Mouse (Mus musculus) neural tube, embryonic 14.5 days (tissue): Measurements from ENCODE around the gene Ubash3b. TPM values are rescaled to one million over a fixed set of nuclear protein-coding genes. Genes with fewer than 3 reads are reported as not detected.
A peak's percentile ranks its signal among the peaks of the same experiment; 100 is the strongest.

ENCODE experiments used
- ATAC-seq: fragments of 200-750 bp; cut with Nextera tagmentation; 2 replicates; pipeline ENCODE4 v1.8.0; 2017; ENCODE audit warnings: low read depth, mild to moderate bottlenecking, moderate TSS enrichment, moderate library complexity
- H3K27ac ChIP-seq: fragments of 300-500 bp; sonication (generic); 2 replicates; pipeline ENCODE4 v1.5.1; 2014; ENCODE audit warnings: low read depth, mild to moderate bottlenecking, control low read depth, low read length, moderate library complexity, mixed read lengths
- H3K27me3 ChIP-seq: fragments of 300-500 bp; sonication (generic); 2 replicates; pipeline ENCODE4 v1.6.1; 2014; ENCODE audit warnings: low read length; ENCODE audit not compliant: control insufficient read depth, insufficient read depth
- H3K36me3 ChIP-seq: fragments of 300-500 bp; sonication (generic); 2 replicates; pipeline ENCODE4 v1.6.1; 2014; ENCODE audit warnings: low read length, mixed read lengths; ENCODE audit not compliant: control insufficient read depth, insufficient read depth
- H3K4me1 ChIP-seq: fragments of 300-500 bp; sonication (generic); 2 replicates; pipeline ENCODE4 v1.6.1; 2014; ENCODE audit warnings: low read length; ENCODE audit not compliant: control insufficient read depth, insufficient read depth
- H3K4me2 ChIP-seq: fragments of 300-500 bp; sonication (generic); 2 replicates; pipeline ENCODE4 v1.6.1; 2014; ENCODE audit warnings: mild to moderate bottlenecking, low read depth, low read length, control low read depth
- H3K4me3 ChIP-seq: fragments of 300-500 bp; sonication (generic); 2 replicates; pipeline ENCODE4 v1.5.1; 2014; ENCODE audit warnings: low read depth, low read length, control low read depth, mixed read lengths
- H3K9ac ChIP-seq: fragments of 300-500 bp; sonication (generic); replicated peaks from 2 replicates; pipeline ENCODE4 v1.6.1; 2014; ENCODE audit warnings: low read depth, mild to moderate bottlenecking, control low read depth, low read length, mixed read lengths
- H3K9me3 ChIP-seq: fragments of 300-500 bp; sonication (generic); 2 replicates; pipeline ENCODE4 v1.6.1; 2016; ENCODE audit warnings: low read length; ENCODE audit not compliant: control insufficient read depth
- WGBS: fragments of 180-500 bp; shearing (Covaris S2); extraction: QIAGEN DNeasy Blood & Tissue Kit; methylation state at CpG from one replicate; pipeline ENCODE4 v1.1.7; 2014; 5-methylcytosine and 5-hydroxymethylcytosine counted together
- polyA plus RNA-seq: library from polyadenylated mRNA; unstranded; fragments of >200 nt; fragmentation: Nextera tagmentation; extraction: Ambion mirVana; gene quantifications from 2 replicates; pipeline ENCODE4 v1.2.1, GENCODE M21; 2014

Gene Ubash3b
- polyA plus RNA-seq, 1 experiment from 2014 or later: 26.1 TPM

- no peak overlapping the region for H3K4me2 ChIP-seq
- 71% methylated on average over 6 of the region's 6 CpGs for WGBS
- H3K27ac ChIP-seq: no peak overlapping the region
- H3K9ac ChIP-seq: no peak overlapping the region
- ATAC-seq: no peak
- no peaks in the 10 kb centered on the region; the same call in 1 of the 2 replicates for H3K4me1 ChIP-seq
- no peaks in the 10 kb centered on the region for H3K36me3 ChIP-seq
- no peak overlapping the region for H3K4me3 ChIP-seq
- H3K27me3 ChIP-seq: no peaks in the 10 kb centered on the region
- no peaks in the 10 kb centered on the region for H3K9me3 ChIP-seq
Measured at GRCm38 (mm10) chr9:41029827-41030226, 131.7 kb downstream of the Ubash3b start.

- no peaks in the 10 kb centered on the region for H3K9me3 ChIP-seq
- no peak overlapping the region for H3K9ac ChIP-seq
- H3K36me3 ChIP-seq: no peaks in the 10 kb centered on the region; the same call in 1 of the 2 replicates
- no peak overlapping the region for H3K4me2 ChIP-seq
- no peaks in the 10 kb centered on the region for H3K27me3 ChIP-seq
- WGBS: 40% methylated on average over 5 of the region's 5 CpGs
- H3K27ac ChIP-seq: no peak overlapping the region
- no peaks in the 10 kb centered on the region; the same call in 1 of the 2 replicates for H3K4me1 ChIP-seq
- no peak for ATAC-seq
- no peak overlapping the region for H3K4me3 ChIP-seq
Measured at GRCm38 (mm10) chr9:41028470-41028869, 133.0 kb downstream of the Ubash3b start.

- Histone ChIP-seq H3K4me2 (no peak overlapping the region), H3K27me3 (no peaks in the 10 kb centered on the region), H3K4me1 (no peaks in the 10 kb centered on the region), H3K9me3 (no peaks in the 10 kb centered on the region), H3K4me3 (no peak overlapping the region), H3K36me3 (no peaks in the 10 kb centered on the region; the same call in 1 of the 2 replicates), H3K27ac (no peak overlapping the region), H3K9ac (no peak overlapping the region)
- ATAC-seq: no peak
- WGBS: 63% methylated on average over 3 of the region's 3 CpGs
Measured at GRCm38 (mm10) chr9:41021690-41022089, 139.8 kb downstream of the Ubash3b start.

- Histone ChIP-seq H3K27me3 (no peaks in the 10 kb centered on the region), H3K4me2 (no peak overlapping the region), H3K27ac (no peak overlapping the region), H3K4me1 (no peaks in the 10 kb centered on the region), H3K36me3 (no peaks in the 10 kb centered on the region; the same call in 1 of the 2 replicates), H3K9me3 (no peaks in the 10 kb centered on the region), H3K4me3 (no peak overlapping the region), H3K9ac (no peak overlapping the region)
- 94% methylated on average over 3 of the region's 3 CpGs for WGBS
- no peak for ATAC-seq
Measured at GRCm38 (mm10) chr9:41020486-41020885, 141.0 kb downstream of the Ubash3b start.

- H3K27ac ChIP-seq: peak overlapping the region; percentile 35
- no peaks in the 10 kb centered on the region for H3K9me3 ChIP-seq
- no peak overlapping the region for H3K9ac ChIP-seq
- no peaks in the 10 kb centered on the region for H3K27me3 ChIP-seq
- ATAC-seq: no peak
- no peak overlapping the region for H3K4me3 ChIP-seq
- WGBS: 26% methylated on average over 4 of the region's 4 CpGs
- H3K36me3 ChIP-seq: no peaks in the 10 kb centered on the region
- H3K4me1 ChIP-seq: peaks cover 17% of the 10 kb centered on the region; the same call in 1 of the 2 replicates
- no peak overlapping the region for H3K4me2 ChIP-seq
Measured at GRCm38 (mm10) chr9:41014512-41014911, 147.0 kb downstream of the Ubash3b start.

- 36% methylated on average over 5 of the region's 5 CpGs for WGBS
- Histone ChIP-seq H3K4me3 (no peak overlapping the region), H3K4me1 (peaks cover 17% of the 10 kb centered on the region; the same call in 1 of the 2 replicates), H3K4me2 (no peak overlapping the region), H3K36me3 (no peaks in the 10 kb centered on the region), H3K9me3 (no peaks in the 10 kb centered on the region), H3K27ac (peak overlapping the region; percentile 82), H3K27me3 (no peaks in the 10 kb centered on the region), H3K9ac (no peak overlapping the region)
- ATAC-seq: no peak; the same call in 1 of the 2 replicates
Measured at GRCm38 (mm10) chr9:41012456-41012855, 149.0 kb downstream of the Ubash3b start.

- 20% methylated on average over 13 of the region's 13 CpGs for WGBS
- peak; percentile 86 for ATAC-seq
- Histone ChIP-seq H3K4me2 (no peak overlapping the region), H3K27me3 (no peaks in the 10 kb centered on the region), H3K9me3 (no peaks in the 10 kb centered on the region), H3K9ac (no peak overlapping the region), H3K36me3 (no peaks in the 10 kb centered on the region), H3K27ac (peak overlapping the region; percentile 82), H3K4me3 (no peak overlapping the region), H3K4me1 (peaks cover 17% of the 10 kb centered on the region; the same call in 1 of the 2 replicates)
Measured at GRCm38 (mm10) chr9:41011512-41012436, 149.7 kb downstream of the Ubash3b start.

GRCm38 (mm10) chr9:41007785-41008184 lies 153.7 kb downstream of the Ubash3b start:
- Histone ChIP-seq H3K27ac (no peak overlapping the region), H3K9me3 (no peaks in the 10 kb centered on the region), H3K9ac (no peak overlapping the region), H3K4me2 (no peak overlapping the region), H3K4me1 (peaks cover 15% of the 10 kb centered on the region; the same call in 1 of the 2 replicates), H3K4me3 (no peak overlapping the region), H3K36me3 (no peaks in the 10 kb centered on the region), H3K27me3 (no peaks in the 10 kb centered on the region)
- no peak for ATAC-seq
- 5% methylated on average over 1 of the region's 1 CpGs for WGBS

- H3K27me3 ChIP-seq: no peaks in the 10 kb centered on the region
- H3K4me1 ChIP-seq: no peaks in the 10 kb centered on the region
- H3K4me3 ChIP-seq: no peak within 1 kb of the TSS
- H3K4me2 ChIP-seq: no peak within 1 kb of the TSS
- no peaks in the 10 kb centered on the region for H3K9me3 ChIP-seq
- no peak within 1 kb of the TSS for H3K9ac ChIP-seq
- 69% methylated on average over 4 of the region's 4 CpGs for WGBS
- ATAC-seq: no peak
- H3K27ac ChIP-seq: no peak within 1 kb of the TSS
- H3K36me3 ChIP-seq: no peaks in the 10 kb centered on the region
Measured at GRCm38 (mm10) chr9:41004415-41004814, 157.1 kb downstream of the Ubash3b start, which contains the start of gene Crtam. Gene Crtam (minus strand): TSS chr9:41004628.
